ENCODE assay signal across 11 mouse cellular contexts in the genomic region with DNA sequence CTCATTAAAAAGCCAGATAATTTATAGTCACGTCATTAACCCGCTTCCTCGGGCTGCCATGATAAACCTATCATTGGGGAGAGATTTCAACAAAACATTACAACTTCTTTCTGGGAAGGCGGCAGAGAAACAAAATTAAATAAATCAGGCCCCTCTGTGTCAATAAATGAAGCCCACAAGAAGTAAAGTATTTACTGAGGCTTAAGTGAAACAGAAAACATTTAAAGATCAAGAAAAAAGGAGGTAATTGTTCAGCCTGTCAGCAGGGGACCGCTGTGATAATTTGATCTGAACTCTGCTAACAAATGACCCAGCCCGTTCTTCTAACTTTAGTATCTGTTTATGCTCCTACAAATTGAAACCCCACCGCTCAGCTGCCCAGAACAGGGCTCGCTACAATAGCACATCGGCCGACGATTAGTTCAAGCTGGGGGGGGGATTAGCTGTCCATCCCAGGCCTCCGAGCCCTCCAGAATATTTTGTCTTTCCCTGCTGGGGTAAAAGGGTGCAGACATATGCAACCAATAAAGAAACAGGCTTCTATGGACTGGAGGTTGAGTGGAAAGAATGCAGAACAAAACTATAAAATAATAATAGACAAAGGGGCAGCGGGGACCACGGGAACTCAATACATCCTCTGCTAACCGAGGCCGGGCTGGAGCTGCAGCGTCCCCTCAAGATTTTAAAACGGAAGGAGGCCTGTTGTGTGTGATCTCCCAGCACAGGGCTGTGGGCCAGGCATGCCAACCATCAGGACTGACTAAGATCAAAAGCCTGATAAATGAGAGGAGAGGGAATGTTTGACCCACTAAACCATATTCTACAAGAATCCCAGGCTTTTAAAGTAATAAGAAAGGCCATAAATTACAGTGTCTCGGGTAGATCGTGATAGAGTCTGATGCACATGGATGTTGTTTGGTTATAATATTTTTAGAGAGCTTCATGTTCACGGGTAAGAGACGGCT.
DNase-seq lines count a peak whose midpoint lies in the region; ATAC-seq and TF ChIP-seq lines count a peak whose summit lies in the region.
"Had no signal": no experiment of that assay in that cellular context is flagged by ENCODE, and none has a peak within 500 bp of the region (broad histone marks: within the 10 kb centered on the region; RNA-seq: fewer than 3 reads in every experiment).

No protein-coding gene starts in this region.

- H3K4me2 ChIP-seq in stomach, embryonic 14.5 days (replicated peaks; ENCODE audit: low read depth, low read length) = peak overlapping the region; percentile 2; the same call in 1 of the 2 replicates
- no peak overlapping the region for H3K4me2 ChIP-seq in stomach, postnatal 0 days (replicated peaks; ENCODE audit: low read depth)
- peak overlapping the region; percentile 30 for H3K4me2 ChIP-seq in forebrain, embryonic 13.5 days
- H3K4me2 ChIP-seq in limb, embryonic 14.5 days (replicated peaks; ENCODE audit: low read depth, low read length, severe bottlenecking) = peak overlapping the region; percentile 25
- H3K4me2 ChIP-seq in stomach, embryonic 16.5 days (ENCODE audit: low read depth, low read length) = peak overlapping the region; percentile 15; the same call in 1 of the 2 replicates

- ATAC-seq in stomach, embryonic 14.5 days (ENCODE audit: insufficient number of reproducible peaks, insufficient read depth, low FRiP score, low read depth) = no peak
- ATAC-seq in stomach, postnatal 0 days (ENCODE audit: low FRiP score, low TSS enrichment) = no peak
- ATAC-seq in forebrain, embryonic 13.5 days = no peak
- ATAC-seq in limb, embryonic 14.5 days (ENCODE audit: low FRiP score, low read depth) = peak; percentile 86
- ATAC-seq in stomach, embryonic 16.5 days (ENCODE audit: insufficient read depth, low FRiP score) = no peak
- ATAC-seq in megakaryocyte, adult 5-6 weeks (ENCODE audit: poor library complexity, severe bottlenecking) = no peak
- ATAC-seq: activated CD4-positive, CD25-positive, alpha-beta regulatory T cell, adult 4 months; intestine, postnatal 0 days had no signal

- no peak for TF ChIP-seq POLR2A in limb, embryonic 14.5 days (IDR thresholded peaks at IDR 0.05; ENCODE audit: borderline replicate concordance, extremely low read depth, insufficient read depth, insufficient read length)

- DNase-seq in stomach, postnatal 0 days (ENCODE audit: low spot score) = no peak
- DNase-seq in limb, embryonic 14.5 days (ENCODE audit: low spot score) = peak; percentile 55
- no peak for DNase-seq in right cerebral cortex, postnatal 14 days
- no peak for DNase-seq in thymus, postnatal 10 days (ENCODE audit: low spot score in 2 of 2)
- DNase-seq: cerebellum, adult 11-12 months had no signal

- no peak overlapping the region for H3K27ac ChIP-seq in stomach, embryonic 14.5 days (ENCODE audit: low read length)
- H3K27ac ChIP-seq in stomach, postnatal 0 days (replicated peaks) = no peak overlapping the region
- H3K27ac ChIP-seq in forebrain, embryonic 13.5 days = no peak overlapping the region
- no peak overlapping the region for H3K27ac ChIP-seq in limb, embryonic 14.5 days (replicated peaks; ENCODE audit: low read depth, low read length)
- H3K27ac ChIP-seq in stomach, embryonic 16.5 days (ENCODE audit: low read length) = no peak overlapping the region

- H3K4me3 ChIP-seq in stomach, embryonic 14.5 days (ENCODE audit: low read depth, low read length) = no peak overlapping the region
- no peak overlapping the region for H3K4me3 ChIP-seq in stomach, postnatal 0 days (ENCODE audit: low read depth, low read length)
- no peak overlapping the region for H3K4me3 ChIP-seq in forebrain, embryonic 13.5 days
- no peak overlapping the region for H3K4me3 ChIP-seq in limb, embryonic 14.5 days (replicated peaks; ENCODE audit: low read length)
- H3K4me3 ChIP-seq in stomach, embryonic 16.5 days (replicated peaks; ENCODE audit: low read length) = no peak overlapping the region; the same call in 1 of the 2 replicates

- no peak for TF ChIP-seq CTCF in stomach, postnatal 0 days (IDR thresholded peaks at IDR 0.05; ENCODE audit: low read depth)

- WGBS in stomach, embryonic 14.5 days = 19% methylated on average over 22 of the region's 22 CpGs
- 32% methylated on average over 22 of the region's 22 CpGs for WGBS in stomach, postnatal 0 days
- WGBS in forebrain, embryonic 13.5 days = 12% methylated on average over 22 of the region's 22 CpGs
- WGBS in limb, embryonic 14.5 days = 10% methylated on average over 22 of the region's 22 CpGs
- WGBS in stomach, embryonic 16.5 days = 26% methylated on average over 22 of the region's 22 CpGs

- TF ChIP-seq EP300 in stomach, postnatal 0 days (optimal IDR thresholded peaks at IDR 0.05) = no peak

- no peak overlapping the region for H3K9ac ChIP-seq in stomach, embryonic 14.5 days (replicated peaks; ENCODE audit: low read depth, low read length)
- H3K9ac ChIP-seq in stomach, postnatal 0 days (ENCODE audit: low read length) = no peak overlapping the region
- no peak overlapping the region for H3K9ac ChIP-seq in forebrain, embryonic 13.5 days
- H3K9ac ChIP-seq in limb, embryonic 14.5 days (ENCODE audit: low read depth, low read length, severe bottlenecking) = no peak overlapping the region
- H3K9ac ChIP-seq in stomach, embryonic 16.5 days (ENCODE audit: low read length) = no peak overlapping the region

- H3K36me3 ChIP-seq in stomach, embryonic 14.5 days (ENCODE audit: control insufficient read depth, insufficient read depth, low read length) = no peaks in the 10 kb centered on the region
- no peaks in the 10 kb centered on the region for H3K36me3 ChIP-seq in stomach, postnatal 0 days (ENCODE audit: control insufficient read depth, insufficient read depth, low read length)
- no peaks in the 10 kb centered on the region for H3K36me3 ChIP-seq in forebrain, embryonic 13.5 days (ENCODE audit: poor library complexity, severe bottlenecking)
- no peaks in the 10 kb centered on the region for H3K36me3 ChIP-seq in limb, embryonic 14.5 days (ENCODE audit: control insufficient read depth, insufficient read depth, low read length)
- no peaks in the 10 kb centered on the region for H3K36me3 ChIP-seq in stomach, embryonic 16.5 days (ENCODE audit: control insufficient read depth, insufficient read depth, low read length)

- H3K4me1 ChIP-seq in stomach, embryonic 14.5 days (ENCODE audit: control insufficient read depth, insufficient read depth, low read length) = no peaks in the 10 kb centered on the region
- no peaks in the 10 kb centered on the region for H3K4me1 ChIP-seq in stomach, postnatal 0 days (replicated peaks; ENCODE audit: control insufficient read depth, insufficient read depth)
- H3K4me1 ChIP-seq in forebrain, embryonic 13.5 days = peaks cover 14% of the 10 kb centered on the region
- H3K4me1 ChIP-seq in limb, embryonic 14.5 days (ENCODE audit: control insufficient read depth, insufficient read depth, low read length) = peaks cover 5% of the 10 kb centered on the region; the same call in 1 of the 2 replicates
- H3K4me1 ChIP-seq in stomach, embryonic 16.5 days (ENCODE audit: control insufficient read depth, insufficient read depth, low read length) = peaks cover 6% of the 10 kb centered on the region; the same call in 1 of the 2 replicates

- H3K27me3 ChIP-seq in stomach, embryonic 14.5 days (ENCODE audit: control insufficient read depth, insufficient read depth, low read length) = peaks cover 3% of the 10 kb centered on the region; the same call in 1 of the 2 replicates
- H3K27me3 ChIP-seq in stomach, postnatal 0 days (ENCODE audit: control insufficient read depth, insufficient read depth, low read length) = no peaks in the 10 kb centered on the region
- peaks cover 55% of the 10 kb centered on the region for H3K27me3 ChIP-seq in forebrain, embryonic 13.5 days
- peaks cover 11% of the 10 kb centered on the region; the same call in 1 of the 2 replicates for H3K27me3 ChIP-seq in limb, embryonic 14.5 days (ENCODE audit: control insufficient read depth, insufficient read depth, low read length)
- H3K27me3 ChIP-seq in stomach, embryonic 16.5 days (ENCODE audit: control insufficient read depth, insufficient read depth, low read length) = no peaks in the 10 kb centered on the region; the same call in 1 of the 2 replicates

- H3K9me3 ChIP-seq in stomach, embryonic 14.5 days (ENCODE audit: control insufficient read depth, low read depth, low read length) = no peaks in the 10 kb centered on the region
- no peaks in the 10 kb centered on the region for H3K9me3 ChIP-seq in stomach, postnatal 0 days (ENCODE audit: control insufficient read depth, low read length)
- H3K9me3 ChIP-seq in forebrain, embryonic 13.5 days (replicated peaks) = no peaks in the 10 kb centered on the region
- no peaks in the 10 kb centered on the region for H3K9me3 ChIP-seq in limb, embryonic 14.5 days (ENCODE audit: control insufficient read depth, low read length)
- no peaks in the 10 kb centered on the region for H3K9me3 ChIP-seq in stomach, embryonic 16.5 days (replicated peaks; ENCODE audit: control insufficient read depth, low read length)
